Mouse (Mus musculus): ENCODE measurements around the gene Lonrf2.

- TF ChIP-seq GATA1 (IDR thresholded peaks at IDR 0.05; ENCODE audit: borderline replicate concordance, low read length) (no peak), CTCF (IDR thresholded peaks at IDR 0.05; ENCODE audit: low read depth, low read length) (no peak), TAL1 (conservative IDR thresholded peaks at IDR 0.05; ENCODE audit: low read depth, low read length) (no peak)
Observed at GRCm38 (mm10) chr1:38777500-38777899, 59.0 kb downstream of the Lonrf2 start.

Measured in G1E (cell line).